Mouse (Mus musculus): Measurements from ENCODE around the gene Col1a2. TPM values are rescaled to one million over a fixed set of nuclear protein-coding genes. Genes with fewer than 3 reads are reported as not detected.

The Col1a2 gene
- polyA plus RNA-seq (2015; fragmentation: Nextera tagmentation; extraction: Ambion mirVana), result 472 and 528 TPM in 2 replicates

GRCm38 (mm10) chr6:4504603-4505131, at the start of gene Col1a2:
TSS of gene Col1a2 (plus strand) at chr6:4504814.
- Histone ChIP-seq H3K27ac (peak within 1 kb of the TSS; percentile 79), H3K36me3 (no peaks in the 10 kb centered on the region), H3K9ac (peak within 1 kb of the TSS; percentile 50)

GRCm38 (mm10) chr6:4455518-4455917, 49.1 kb upstream of the Col1a2 start:
- no peak for ATAC-seq
- H3K27ac ChIP-seq, result no peak overlapping the region

More at GRCm38 (mm10) chr6:4504603-4505131, at the start of gene Col1a2:
- H3K4me1 ChIP-seq (replicated peaks), result 0 out of 2 replicates have a peak, but pooled peaks cover 4% of the 10 kb centered on the region
- peak within 1 kb of the TSS; percentile 46 for H3K4me3 ChIP-seq (replicated peaks)
- WGBS, result 42% methylated on average over 2 of the region's 3 CpGs
- no peaks in the 10 kb centered on the region for H3K9me3 ChIP-seq
- H3K27me3 ChIP-seq (replicated peaks), result no peaks in the 10 kb centered on the region
- peak; percentile 30; the same call in 1 of the 2 replicates for ATAC-seq
- H3K4me2 ChIP-seq (replicated peaks), result peak within 1 kb of the TSS; percentile 73

GRCm38 (mm10) chr6:4455961-4456617, 48.5 kb upstream of the Col1a2 start:
- Histone ChIP-seq H3K27ac (peak overlapping the region; percentile 91), H3K36me3 (no peaks in the 10 kb centered on the region), H3K27me3 (replicated peaks) (no peaks in the 10 kb centered on the region), H3K4me1 (replicated peaks) (peaks cover 10% of the 10 kb centered on the region; the same call in 1 of the 2 replicates), H3K4me3 (replicated peaks) (no peak overlapping the region), H3K9ac (no peak overlapping the region), H3K4me2 (replicated peaks) (no peak overlapping the region), H3K9me3 (no peaks in the 10 kb centered on the region)
- WGBS, result 23% methylated on average over 5 of the region's 5 CpGs
- ATAC-seq, result no peak

More at GRCm38 (mm10) chr6:4455518-4455917, 49.1 kb upstream of the Col1a2 start:
- H3K27me3 ChIP-seq (replicated peaks), result no peaks in the 10 kb centered on the region
- H3K4me2 ChIP-seq (replicated peaks), result no peak overlapping the region
- H3K4me1 ChIP-seq (replicated peaks), result peaks cover 10% of the 10 kb centered on the region; the same call in 1 of the 2 replicates
- no peak overlapping the region for H3K4me3 ChIP-seq (replicated peaks)
- H3K9me3 ChIP-seq, result no peaks in the 10 kb centered on the region
- H3K9ac ChIP-seq, result no peak overlapping the region
- H3K36me3 ChIP-seq, result no peaks in the 10 kb centered on the region
- 47% methylated on average over 5 of the region's 5 CpGs for WGBS

GRCm38 (mm10) chr6:4456691-4457447, 47.7 kb upstream of the Col1a2 start:
- Histone ChIP-seq H3K36me3 (no peaks in the 10 kb centered on the region), H3K9me3 (no peaks in the 10 kb centered on the region), H3K9ac (no peak overlapping the region), H3K4me1 (replicated peaks) (peaks cover 10% of the 10 kb centered on the region; the same call in 1 of the 2 replicates), H3K27me3 (replicated peaks) (no peaks in the 10 kb centered on the region), H3K4me2 (replicated peaks) (peak overlapping the region; percentile 9; the same call in 1 of the 2 replicates), H3K4me3 (replicated peaks) (no peak overlapping the region), H3K27ac (peak overlapping the region; percentile 91)
- 44% methylated on average over 12 of the region's 12 CpGs for WGBS
- peak; percentile 49; the same call in 1 of the 2 replicates for ATAC-seq

DNA sequence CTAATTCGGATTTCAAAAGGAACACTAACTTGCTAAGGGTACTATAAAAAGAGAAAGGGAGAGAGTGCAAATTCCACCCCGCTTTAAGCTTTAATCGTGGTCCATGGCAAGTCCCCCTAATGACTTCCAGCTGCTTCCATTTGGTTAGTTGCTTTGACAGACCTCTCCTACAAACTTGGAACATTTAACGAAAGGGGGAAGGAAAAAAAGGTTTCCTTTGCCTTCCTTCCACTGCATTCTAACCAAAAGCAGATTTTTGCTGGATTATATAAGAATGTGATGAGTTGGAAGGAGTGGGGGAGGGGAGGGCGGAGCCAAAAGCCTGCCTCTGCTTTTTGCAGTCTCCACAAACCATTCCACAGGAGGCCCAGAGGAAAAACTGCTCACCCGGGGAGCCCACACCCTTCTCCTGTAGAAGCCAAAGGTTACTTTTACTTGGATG, 47.0 kb upstream of the Col1a2 start:
- no peak overlapping the region for H3K4me2 ChIP-seq (replicated peaks)
- 24% methylated on average over 6 of the region's 6 CpGs for WGBS
- no peak overlapping the region for H3K4me3 ChIP-seq (replicated peaks)
- no peak overlapping the region for H3K9ac ChIP-seq
- no peaks in the 10 kb centered on the region for H3K9me3 ChIP-seq
- H3K27ac ChIP-seq, result peak overlapping the region; percentile 91
- H3K36me3 ChIP-seq, result no peaks in the 10 kb centered on the region
- peaks cover 10% of the 10 kb centered on the region; the same call in 1 of the 2 replicates for H3K4me1 ChIP-seq (replicated peaks)
- peak; percentile 75 for ATAC-seq
- H3K27me3 ChIP-seq (replicated peaks), result no peaks in the 10 kb centered on the region

- Histone ChIP-seq H3K36me3 (no peaks in the 10 kb centered on the region), H3K27ac (no peak overlapping the region), H3K4me3 (replicated peaks) (no peak overlapping the region), H3K4me2 (replicated peaks) (no peak overlapping the region), H3K4me1 (replicated peaks) (no peaks in the 10 kb centered on the region), H3K9ac (no peak overlapping the region), H3K27me3 (replicated peaks) (no peaks in the 10 kb centered on the region), H3K9me3 (no peaks in the 10 kb centered on the region)
- 58% methylated on average over 3 of the region's 3 CpGs for WGBS
- no peak for ATAC-seq
These were observed 39.3 kb upstream of the Col1a2 start for GRCm38 (mm10) chr6:4465320-4465719.

GRCm38 (mm10) chr6:4483577-4483936, 21.1 kb upstream of the Col1a2 start:
- H3K9ac ChIP-seq, result no peak overlapping the region
- no peak overlapping the region for H3K4me2 ChIP-seq (replicated peaks)
- no peaks in the 10 kb centered on the region for H3K36me3 ChIP-seq
- no peak overlapping the region for H3K4me3 ChIP-seq (replicated peaks)
- no peak for ATAC-seq
- no peaks in the 10 kb centered on the region for H3K9me3 ChIP-seq
- H3K27ac ChIP-seq, result peak overlapping the region; percentile 48
- WGBS, result 50% methylated on average over 4 of the region's 4 CpGs
- 0 out of 2 replicates have a peak, but pooled peaks cover 6% of the 10 kb centered on the region for H3K4me1 ChIP-seq (replicated peaks)
- H3K27me3 ChIP-seq (replicated peaks), result no peaks in the 10 kb centered on the region

GRCm38 (mm10) chr6:4483937-4484601, 20.5 kb upstream of the Col1a2 start:
- no peak overlapping the region for H3K4me3 ChIP-seq (replicated peaks)
- H3K9ac ChIP-seq, result no peak overlapping the region
- peaks cover 9% of the 10 kb centered on the region; the same call in 1 of the 2 replicates for H3K4me1 ChIP-seq (replicated peaks)
- ATAC-seq, result peak; percentile 32; the same call in 1 of the 2 replicates
- H3K4me2 ChIP-seq (replicated peaks), result no peak overlapping the region
- 25% methylated on average over 7 of the region's 7 CpGs for WGBS
- peak overlapping the region; percentile 48 for H3K27ac ChIP-seq
- no peaks in the 10 kb centered on the region for H3K36me3 ChIP-seq
- H3K9me3 ChIP-seq, result no peaks in the 10 kb centered on the region
- H3K27me3 ChIP-seq (replicated peaks), result no peaks in the 10 kb centered on the region

DNA sequence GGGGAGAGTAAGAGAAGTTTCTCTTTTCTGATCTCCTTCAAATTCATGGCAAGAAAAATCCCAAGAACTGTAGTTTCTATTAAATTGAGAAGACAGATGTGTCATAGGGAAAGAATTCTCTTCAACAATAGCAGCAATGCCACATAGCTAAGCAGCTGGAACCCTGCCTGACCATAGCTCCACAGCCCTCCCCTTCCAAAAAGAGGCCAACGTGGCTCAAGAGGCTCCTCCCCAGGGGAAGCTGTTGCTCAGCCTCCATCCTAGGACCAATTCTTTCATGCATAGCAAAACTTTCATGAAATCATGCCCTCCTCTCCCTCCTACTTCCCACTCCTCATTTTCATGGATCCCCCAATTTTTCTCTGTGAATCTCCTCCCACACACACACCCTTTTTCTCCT, 16.3 kb upstream of the Col1a2 start:
- peak; percentile 75 for ATAC-seq
- H3K4me2 ChIP-seq (replicated peaks), result peak overlapping the region; percentile 41; the same call in 1 of the 2 replicates
- H3K4me1 ChIP-seq (replicated peaks), result peaks cover 9% of the 10 kb centered on the region; the same call in 1 of the 2 replicates
- H3K27ac ChIP-seq, result peak overlapping the region; percentile 90
- no peaks in the 10 kb centered on the region for H3K9me3 ChIP-seq
- 10% methylated on average over 1 of the region's 1 CpGs for WGBS
- H3K36me3 ChIP-seq, result no peaks in the 10 kb centered on the region
- no peaks in the 10 kb centered on the region for H3K27me3 ChIP-seq (replicated peaks)
- no peak overlapping the region for H3K9ac ChIP-seq
- no peak overlapping the region for H3K4me3 ChIP-seq (replicated peaks)

DNA sequence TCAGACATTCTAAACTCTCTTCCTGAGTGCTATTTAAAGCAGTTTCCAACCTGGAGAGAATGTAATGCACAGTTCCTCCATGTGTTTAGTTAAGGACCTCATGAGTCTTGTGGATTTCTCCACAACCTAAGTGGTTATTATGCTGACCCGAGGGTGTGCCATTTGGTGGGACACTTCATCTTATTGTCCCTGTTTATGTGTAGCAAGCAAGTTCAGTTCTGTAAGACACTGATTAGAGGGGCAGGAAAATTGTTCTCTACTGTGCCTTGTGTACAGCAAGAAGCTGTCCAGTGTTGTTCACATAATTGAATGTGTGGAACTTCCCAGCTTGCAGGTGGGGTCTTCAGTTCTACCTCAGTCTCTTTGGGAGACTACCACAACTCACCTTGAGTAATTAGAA, 15.6 kb upstream of the Col1a2 start:
- ATAC-seq, result peak; percentile 14; the same call in 1 of the 2 replicates
- no peak overlapping the region for H3K9ac ChIP-seq
- no peak overlapping the region for H3K4me3 ChIP-seq (replicated peaks)
- peak overlapping the region; percentile 41 for H3K4me2 ChIP-seq (replicated peaks)
- H3K27ac ChIP-seq, result peak overlapping the region; percentile 90
- H3K9me3 ChIP-seq, result no peaks in the 10 kb centered on the region
- no peaks in the 10 kb centered on the region for H3K36me3 ChIP-seq
- 30% methylated on average over 1 of the region's 1 CpGs for WGBS
- peaks cover 9% of the 10 kb centered on the region; the same call in 1 of the 2 replicates for H3K4me1 ChIP-seq (replicated peaks)
- no peaks in the 10 kb centered on the region for H3K27me3 ChIP-seq (replicated peaks)

DNA sequence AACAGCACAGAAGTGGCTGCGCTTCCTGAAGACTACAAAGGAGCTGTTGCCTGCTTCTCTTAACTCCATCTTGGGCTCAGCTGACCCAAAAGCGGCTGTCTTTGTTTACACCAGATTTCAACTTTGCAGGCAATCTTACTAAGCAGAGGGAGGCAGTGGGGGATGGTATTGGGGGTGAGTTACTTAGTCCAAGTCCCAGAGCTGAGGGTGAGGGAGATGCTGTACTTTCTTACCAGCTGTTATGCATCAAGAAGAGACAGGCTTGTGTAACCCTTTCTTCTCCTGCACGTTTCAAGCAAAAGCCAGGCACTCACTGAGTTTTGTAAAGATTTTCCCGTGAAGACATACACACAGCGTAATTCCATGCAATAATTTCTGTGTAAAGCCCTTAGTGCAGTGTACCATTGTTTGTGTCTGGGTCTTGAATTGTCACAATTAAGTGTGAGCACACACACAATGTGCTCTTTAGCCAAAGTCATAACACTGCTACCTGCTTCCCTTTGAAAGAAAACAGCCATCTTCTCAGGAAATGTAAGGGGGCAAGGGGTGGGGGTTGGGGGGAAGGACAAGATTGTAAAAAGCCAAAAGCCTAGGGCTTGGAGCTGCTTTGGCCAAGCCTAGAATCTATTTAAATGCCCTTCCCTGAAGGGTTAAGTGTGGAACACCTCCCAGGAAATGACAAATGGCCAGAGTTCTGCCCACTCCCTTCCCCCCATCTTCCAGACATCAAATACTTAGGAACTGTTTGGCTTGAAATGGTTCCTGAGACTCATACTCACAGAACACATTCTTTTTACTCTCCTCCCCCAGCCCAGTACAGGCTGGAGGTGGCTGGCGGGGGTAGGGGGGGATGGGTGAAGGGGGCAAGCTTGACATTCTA, 15.0 kb upstream of the Col1a2 start:
- Histone ChIP-seq H3K9me3 (no peaks in the 10 kb centered on the region), H3K4me2 (replicated peaks) (peak overlapping the region; percentile 41), H3K4me1 (replicated peaks) (peaks cover 9% of the 10 kb centered on the region; the same call in 1 of the 2 replicates), H3K4me3 (replicated peaks) (no peak overlapping the region), H3K27ac (peak overlapping the region; percentile 90), H3K9ac (no peak overlapping the region), H3K36me3 (no peaks in the 10 kb centered on the region), H3K27me3 (replicated peaks) (no peaks in the 10 kb centered on the region)
- WGBS, result 21% methylated on average over 6 of the region's 6 CpGs
- ATAC-seq, result peak; percentile 91

Measured in intestine, embryonic 15.5 days (tissue).